Mouse (Mus musculus): ENCODE measurements at regions not wholly inside any gene's neighbourhood (a gene's known extent, or its start where the extent isn't known, plus 50 kb on each side); places are given as distances from the start of the nearest gene placed in this dataset.
"Not testable (repeated sequence)": the region's sequence is repeated elsewhere in the genome, so short reads cannot be mapped to it uniquely, and the experiment has no call there.

GRCm38 (mm10) chrX:133119026-133119425 is 569.8 kb downstream of the Pcdh19 start:
- DNase-seq (ENCODE audit: low spot score in 2 of 2): peak in 1 of 2 experiments; percentile 50

DNA sequence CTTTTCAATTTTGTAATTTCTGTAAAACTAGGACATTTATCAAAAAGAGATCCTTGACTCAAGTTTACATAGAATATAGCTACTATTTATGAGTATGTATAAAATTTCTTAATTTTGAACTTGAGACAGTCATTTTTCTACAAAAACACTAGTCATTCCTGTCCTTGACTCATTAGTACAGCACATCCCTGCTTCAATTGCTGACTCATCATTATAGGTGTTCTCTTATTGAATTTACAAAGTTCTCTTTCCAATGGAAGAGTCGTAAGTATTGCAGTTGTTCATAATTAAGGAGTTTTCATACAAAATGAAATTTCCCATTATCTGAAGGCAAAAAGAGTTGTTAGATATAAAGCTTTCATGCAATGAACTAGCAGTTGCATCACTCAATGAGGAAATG is 578.6 kb downstream of the Pcdh19 start:
- DNase-seq (ENCODE audit: low spot score in 2 of 2): no peak

GRCm38 (mm10) chrX:133092983-133093382 is 595.8 kb downstream of the Pcdh19 start:
- DNase-seq (ENCODE audit: low spot score in 2 of 2): no peak

GRCm38 (mm10) chrX:133064116-133064515 is 624.7 kb downstream of the Pcdh19 start:
- not testable (repeated sequence) for DNase-seq (ENCODE audit: low spot score in 2 of 2)
